Mouse (Mus musculus) embryo, embryonic 10 days (tissue): Measurements from ENCODE around the gene Rpl35a.
"Not testable (repeated sequence)": the region's sequence is repeated elsewhere in the genome, so short reads cannot be mapped to it uniquely, and the experiment has no call there.

Experiments
- DNase-seq: peaks from one replicate; pipeline ENCODE4 v3.0.0-alpha.2; 2015; ENCODE audit warnings: low spot score

Rpl35a gene

DNA sequence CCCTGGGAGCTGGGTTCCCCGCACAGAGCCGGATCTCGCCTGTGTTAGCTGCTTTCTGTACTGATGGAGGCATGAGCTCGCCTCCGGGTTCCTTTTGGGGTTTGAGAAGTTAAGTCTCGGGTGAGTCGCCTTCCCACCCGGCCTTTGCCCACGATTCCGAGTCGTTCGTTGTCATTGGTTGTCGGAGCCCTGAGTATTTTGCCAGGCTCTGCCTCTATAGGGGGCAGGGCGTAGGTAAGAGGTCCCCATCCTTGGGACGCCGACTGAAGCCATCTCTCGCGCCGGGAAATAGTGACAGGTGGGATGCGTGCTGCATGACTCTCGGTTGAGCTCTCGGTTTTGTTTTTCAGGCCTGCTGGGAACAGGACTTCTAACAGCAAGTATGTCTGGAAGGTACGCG lies 533 bp downstream of the Rpl35a start:
- DNase-seq: peak; percentile 28

DNA sequence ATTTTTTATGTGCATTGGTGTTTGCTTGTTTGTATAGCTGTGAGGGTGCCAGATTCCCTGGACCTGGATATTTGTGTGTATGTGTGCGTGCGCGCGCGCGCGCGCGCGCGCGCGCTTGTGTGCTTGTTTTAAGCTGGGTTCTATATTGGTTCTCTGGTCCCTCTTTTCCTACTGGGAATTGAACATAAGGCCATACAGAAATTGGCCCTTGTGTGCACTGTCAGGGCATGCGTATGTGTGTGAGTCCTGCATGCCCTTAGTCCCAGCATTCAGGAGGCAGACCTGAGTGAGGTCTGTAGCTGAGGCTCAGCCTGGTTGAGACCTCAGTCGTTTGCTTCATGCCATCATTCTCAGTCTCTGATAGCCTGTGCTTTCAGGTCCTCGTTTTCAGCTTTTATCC lies 1.8 kb downstream of the Rpl35a start:
- no peak for DNase-seq

DNA sequence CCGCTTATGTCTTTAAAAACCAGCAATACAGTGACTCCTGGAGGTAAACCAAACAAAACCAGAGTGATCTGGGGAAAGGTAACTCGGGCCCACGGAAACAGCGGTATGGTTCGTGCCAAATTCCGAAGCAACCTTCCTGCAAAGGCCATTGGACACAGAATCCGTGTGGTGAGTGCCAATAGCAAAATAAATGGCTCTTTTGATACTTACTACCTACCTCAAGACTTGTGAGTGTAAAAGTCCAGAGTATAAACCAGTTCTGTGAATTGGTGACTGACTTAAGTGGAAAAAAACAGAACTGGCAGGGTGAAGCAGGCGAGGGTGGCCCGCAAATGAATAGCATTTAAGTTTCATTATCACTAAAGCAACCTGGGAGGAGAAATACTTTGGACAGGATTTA lies 2.4 kb downstream of the Rpl35a start:
- DNase-seq: not testable (repeated sequence)

DNA sequence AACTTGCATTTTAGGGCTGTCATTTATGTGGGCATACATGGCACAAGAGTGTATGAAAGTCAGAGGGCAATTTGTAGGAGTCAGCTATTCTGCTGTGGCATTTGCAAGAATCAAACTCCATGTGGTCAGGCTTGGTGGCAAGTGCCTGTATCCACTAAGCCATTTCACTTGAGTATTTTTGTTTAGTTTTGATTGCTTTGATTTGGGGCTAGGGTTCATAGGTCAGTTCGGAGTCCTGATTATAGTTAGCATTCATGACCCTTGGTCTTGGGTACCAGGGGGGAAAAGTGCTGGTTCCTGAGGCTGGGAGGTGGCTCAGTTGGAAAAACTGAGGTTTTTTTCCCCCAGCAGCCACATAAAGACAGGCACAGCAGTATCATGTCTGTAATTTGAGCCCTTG lies 3.2 kb downstream of the Rpl35a start:
- DNase-seq: no peak

DNA sequence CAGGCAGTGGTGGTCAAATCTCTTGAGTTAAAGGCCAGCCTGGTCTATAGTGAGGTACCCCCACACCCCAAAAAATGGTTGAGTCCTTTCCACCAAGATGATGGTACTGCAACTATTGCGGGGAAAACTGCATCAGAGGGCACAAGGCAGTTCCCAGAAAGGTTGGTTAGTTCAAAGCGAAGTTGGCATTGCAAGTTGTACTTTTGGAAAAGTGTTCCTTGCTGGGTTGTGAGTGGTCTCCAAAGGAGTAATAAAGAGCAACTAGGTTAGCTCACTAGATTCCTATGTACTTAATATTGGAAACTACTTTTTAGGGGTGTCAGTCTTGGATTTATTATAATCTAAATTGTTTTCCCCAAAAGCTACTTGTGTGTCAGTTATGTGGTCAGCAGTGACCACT lies 4.7 kb downstream of the Rpl35a start:
- DNase-seq: no peak

DNA sequence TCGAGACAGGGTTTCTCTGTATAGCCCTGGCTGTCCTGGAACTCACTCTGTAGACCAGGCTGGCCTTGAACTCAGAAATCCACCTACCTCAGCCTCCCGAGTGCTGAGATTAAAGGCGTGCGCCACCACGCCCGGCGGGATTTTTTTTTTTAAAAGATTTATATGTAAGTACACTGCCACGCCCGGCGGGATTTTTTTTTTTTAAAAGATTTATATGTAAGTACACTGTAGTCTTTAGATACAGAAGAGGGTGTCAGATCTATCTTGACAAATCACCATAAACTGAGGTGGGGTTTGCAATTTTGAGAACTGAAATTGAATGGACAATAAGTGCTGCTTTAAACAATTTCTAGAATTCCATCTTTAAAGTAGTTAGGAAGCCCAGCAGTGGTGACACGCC lies 5.1 kb downstream of the Rpl35a start:
- DNase-seq: no peak

DNA sequence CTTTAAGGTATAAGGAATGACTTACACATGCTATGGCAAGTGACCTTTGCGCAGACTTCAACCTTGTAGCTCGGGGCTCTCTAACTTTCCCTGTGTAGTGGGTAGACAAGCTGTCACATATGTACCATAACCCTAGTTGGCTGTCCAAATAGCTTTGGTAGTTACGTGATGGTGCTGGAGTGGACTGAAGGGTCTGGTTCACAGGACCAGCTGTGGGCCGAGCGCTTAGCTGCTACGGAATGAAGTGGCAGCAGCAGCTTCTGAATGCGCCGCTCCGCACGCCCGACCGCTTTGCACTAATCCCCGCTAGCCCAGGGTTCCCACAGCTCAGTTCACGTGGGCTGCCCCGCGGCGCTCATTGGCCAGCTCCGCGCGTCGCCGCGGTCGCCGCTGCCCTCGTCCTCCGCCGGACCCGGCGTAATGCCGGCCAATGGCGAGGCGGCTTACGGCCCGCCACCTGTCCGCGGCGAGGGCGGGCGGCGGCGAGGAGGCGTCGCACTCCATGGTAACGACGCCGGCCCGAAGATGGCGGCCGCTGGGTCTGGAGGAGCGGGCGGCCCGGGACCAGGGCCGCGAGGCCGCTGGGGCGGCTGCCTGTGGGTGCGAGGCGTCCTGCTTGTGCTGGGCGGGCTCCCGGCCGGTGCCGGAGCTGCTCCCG lies 5.9 kb downstream of the Rpl35a start, which contains the start of gene Lmln:
Lmln (plus strand) TSS at position 498 of the 658 bp plus-strand sequence.
- peak; percentile 97 for DNase-seq

DNA sequence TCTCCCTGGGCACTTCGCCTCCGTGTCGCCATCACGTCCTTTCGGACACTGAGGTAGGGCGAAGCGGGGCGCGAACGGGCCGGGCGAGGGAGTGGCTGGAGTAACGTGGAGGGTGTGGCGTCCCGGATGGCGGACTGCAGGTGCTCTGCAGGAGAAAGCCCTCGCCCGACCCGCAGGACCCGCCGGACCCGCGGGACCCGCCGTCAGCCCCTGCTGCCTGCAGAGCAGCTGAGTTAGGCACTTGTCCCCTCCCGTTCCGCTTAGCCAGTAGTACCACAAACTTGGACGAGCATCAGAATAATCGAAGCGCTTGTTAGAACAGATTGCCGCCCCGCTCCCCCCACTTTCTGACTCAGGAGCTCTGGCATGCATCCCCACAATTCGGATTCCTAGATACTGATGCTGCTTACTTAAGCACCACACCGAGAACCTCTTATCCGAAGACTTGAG lies 6.5 kb downstream of the Rpl35a start:
- DNase-seq: peak; percentile 67

DNA sequence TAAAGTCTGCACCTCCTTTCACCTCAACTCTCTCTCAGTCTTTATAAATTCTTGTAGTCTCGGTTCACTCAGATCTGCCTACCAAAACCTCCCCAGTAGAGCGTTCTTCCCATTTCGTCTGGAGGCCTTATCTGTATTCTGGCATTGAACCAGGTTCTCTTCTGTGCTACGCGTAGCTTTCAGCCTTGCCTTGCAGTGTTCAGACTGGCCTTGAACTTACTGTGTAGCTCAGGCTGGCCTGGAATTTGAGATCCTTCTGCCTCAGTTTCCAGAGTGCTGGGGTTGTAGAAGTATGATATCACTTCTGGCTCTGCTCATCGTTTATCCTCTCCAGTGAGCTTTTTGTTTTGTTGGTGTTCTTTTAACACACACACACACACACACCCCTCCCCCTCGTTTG lies 7.0 kb downstream of the Rpl35a start:
- no peak for DNase-seq

DNA sequence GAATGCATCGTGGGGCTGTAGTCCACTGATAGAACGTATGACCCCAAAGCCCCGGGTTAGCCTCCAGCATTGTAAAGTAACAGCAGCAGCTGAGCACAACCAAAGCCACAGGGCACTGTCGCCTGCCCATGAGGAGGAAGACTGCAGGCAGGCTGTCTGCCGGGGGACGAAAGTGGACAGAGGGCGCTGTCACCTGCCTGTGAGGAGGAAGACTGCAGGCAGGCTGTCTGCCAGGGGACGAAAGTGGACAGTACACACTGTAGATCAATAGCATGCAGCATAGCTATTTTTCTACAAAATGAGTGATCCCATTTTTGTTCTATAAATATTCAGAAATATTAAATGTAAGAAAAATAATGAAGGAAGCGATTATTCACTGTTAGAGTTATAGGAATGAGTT lies 8.4 kb downstream of the Rpl35a start:
- no peak for DNase-seq

DNA sequence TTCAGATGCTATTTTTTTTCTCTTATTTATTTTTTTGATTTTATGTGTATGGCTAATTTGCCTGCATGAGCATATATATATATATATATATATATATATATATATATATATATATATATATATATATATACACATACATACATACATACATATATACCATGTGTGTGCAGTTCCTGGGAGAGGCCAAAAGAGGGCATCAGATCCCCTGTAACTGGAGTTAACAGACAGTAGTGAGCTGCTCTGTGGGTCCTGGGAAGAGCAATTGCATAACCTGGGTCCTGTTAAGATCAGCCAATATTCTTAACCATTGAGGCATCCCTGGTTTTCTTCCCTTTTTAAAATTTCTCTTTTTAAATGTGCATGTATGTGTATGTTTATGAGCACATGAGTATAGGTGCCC lies 14.7 kb downstream of the Rpl35a start:
- no peak for DNase-seq

DNA sequence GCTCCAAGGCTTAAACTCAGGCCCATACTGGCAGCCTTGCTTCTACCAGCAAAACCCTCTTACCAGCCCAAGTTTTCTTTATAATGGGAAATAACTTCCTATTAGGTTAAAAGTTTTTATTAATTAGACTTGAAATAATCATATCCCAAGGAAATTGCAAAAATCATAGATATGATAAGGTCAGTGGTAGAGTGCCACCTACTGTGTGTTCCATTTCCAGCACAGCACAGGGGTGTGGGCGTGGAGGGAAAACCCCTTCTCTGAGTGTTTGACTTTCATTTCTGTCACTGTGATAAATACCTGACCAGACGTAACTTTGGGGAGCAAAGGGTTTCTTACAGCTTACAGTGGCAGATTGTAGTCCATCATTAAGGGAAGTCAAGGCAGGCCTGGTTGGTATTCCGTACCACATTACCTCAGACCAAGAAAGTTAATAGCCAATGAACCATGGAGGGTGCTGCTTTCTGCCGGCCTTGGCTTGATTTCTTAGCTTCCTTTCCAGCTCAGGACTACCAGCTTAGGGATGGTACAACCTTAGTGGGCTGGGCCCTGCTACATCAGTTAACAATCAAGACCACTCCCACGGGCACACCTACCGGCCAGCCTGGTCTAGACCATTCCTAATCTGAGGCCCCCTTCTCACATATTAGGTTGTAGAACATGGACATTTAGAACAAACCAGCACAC lies 16.8 kb downstream of the Rpl35a start:
- DNase-seq: no peak

DNA sequence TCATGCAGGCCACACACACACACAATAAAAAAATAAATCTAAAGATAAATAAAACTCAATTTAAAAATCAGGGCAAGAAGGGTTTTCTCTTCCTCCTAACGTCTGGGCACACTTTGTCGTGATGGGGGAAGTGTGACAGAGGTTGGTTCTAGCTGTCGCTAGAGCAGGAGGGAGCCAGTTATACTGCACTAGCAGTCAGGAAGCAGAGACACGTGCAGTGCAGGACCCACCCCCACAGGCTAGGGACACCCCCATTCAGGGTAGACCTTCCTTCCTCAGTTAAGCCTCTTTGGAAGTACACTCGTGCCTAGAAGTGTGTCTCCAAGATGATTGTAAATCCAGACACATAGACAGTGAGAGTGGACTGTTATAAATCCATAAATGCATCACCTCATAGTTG lies 18.7 kb downstream of the Rpl35a start:
- no peak for DNase-seq

DNA sequence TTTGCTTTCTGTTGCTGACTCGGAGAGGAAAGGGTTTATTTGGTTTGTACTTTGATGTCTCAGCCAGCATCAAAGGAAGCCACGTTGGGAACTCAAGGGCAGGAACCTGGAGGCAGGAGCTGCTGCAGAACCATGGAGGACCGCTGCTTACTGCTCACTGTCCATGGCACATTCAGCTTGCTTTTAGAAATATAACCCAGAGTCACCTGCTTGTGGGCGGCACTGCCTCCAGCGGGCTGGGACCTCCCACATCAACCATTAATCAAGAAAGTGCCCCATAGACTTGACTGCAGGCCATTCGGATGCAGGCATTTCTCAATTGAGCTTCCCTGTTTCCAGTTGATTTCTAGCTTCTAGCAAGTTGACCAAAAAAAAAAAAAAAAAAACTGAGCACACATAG lies 19.8 kb downstream of the Rpl35a start:
- no peak for DNase-seq

DNA sequence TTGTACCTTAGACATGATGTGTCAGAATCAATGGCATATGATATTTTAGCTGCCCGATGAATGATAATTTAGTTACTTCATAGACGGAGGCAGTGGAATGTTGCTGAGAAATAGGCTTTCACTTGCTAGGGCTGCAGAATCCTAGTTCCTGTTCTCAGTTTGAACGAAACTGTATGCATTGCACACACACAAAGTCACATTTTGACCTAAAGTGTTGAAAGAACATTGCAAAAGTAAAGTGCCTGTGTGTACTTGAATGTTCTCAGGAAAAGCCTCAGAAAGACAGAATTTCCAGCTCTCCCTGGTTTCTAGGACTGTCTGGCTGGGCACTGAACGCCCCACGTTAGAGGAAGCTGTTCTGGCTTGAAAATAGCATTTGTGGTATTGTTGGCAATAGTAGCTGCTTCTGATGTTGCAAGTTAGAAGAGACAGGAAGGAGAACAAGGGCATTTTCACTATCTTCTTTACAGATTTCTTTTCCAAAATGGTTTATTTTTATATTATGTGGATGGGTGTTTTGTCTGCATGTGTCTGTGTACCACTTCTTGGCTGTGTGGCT lies 20.9 kb downstream of the Rpl35a start:
- no peak for DNase-seq

DNA sequence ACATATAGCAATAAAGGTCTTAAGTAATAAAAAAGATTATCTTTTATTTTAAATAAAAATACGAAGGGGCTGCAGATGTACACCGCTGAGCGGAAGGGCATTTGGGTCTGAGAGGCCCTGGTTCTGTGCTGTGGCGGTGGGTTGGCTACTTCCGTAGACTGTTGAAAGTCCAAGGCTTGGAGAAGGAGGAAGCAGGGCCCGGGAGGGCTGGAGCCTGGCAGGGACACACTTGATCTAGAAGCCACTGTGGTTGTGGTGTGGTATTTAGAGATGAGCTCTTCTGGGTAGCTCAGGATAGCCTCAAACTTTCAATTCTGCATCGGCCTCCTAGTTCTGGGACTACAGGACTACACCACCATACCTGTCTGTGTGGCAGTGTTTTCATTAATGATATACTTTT lies 23.8 kb downstream of the Rpl35a start:
- no peak for DNase-seq

DNA sequence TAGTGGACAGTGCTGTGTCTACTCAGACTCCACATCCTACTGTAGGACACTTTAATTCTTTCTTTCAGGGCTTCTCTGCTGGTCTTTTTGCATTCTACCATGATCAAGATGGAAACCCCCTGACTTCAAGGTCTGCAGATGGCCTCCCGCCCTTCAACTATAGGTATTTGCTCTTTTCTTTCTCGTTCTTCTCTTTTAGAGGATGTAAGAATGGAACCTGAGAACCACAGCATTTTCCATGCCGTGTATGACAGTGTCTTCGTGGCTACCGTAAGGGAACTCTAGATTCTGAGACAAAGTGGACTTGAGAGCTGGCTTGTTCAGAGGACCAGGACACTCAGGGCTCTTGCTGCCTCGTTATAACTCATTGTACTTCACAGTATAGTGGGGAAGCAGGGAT lies 26.7 kb downstream of the Rpl35a start:
- DNase-seq: no peak

DNA sequence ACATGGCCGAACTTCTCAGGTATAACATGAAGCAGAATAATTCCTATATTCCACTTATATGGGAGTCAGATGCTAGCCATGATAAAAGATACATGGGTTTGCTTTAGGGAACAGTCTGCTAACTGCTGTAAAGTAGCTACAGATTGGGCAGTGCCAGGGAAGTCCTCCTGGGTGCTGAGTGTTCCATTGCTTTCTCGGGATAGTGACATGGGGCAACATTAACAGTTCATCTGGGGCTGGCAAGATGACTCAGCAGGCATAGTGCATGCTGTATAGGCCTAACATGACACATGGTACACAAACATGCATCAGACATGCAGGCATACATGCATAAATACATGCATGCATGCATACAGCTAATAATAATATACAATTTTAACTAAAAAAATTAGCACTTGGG lies 27.7 kb downstream of the Rpl35a start:
- DNase-seq: no peak

DNA sequence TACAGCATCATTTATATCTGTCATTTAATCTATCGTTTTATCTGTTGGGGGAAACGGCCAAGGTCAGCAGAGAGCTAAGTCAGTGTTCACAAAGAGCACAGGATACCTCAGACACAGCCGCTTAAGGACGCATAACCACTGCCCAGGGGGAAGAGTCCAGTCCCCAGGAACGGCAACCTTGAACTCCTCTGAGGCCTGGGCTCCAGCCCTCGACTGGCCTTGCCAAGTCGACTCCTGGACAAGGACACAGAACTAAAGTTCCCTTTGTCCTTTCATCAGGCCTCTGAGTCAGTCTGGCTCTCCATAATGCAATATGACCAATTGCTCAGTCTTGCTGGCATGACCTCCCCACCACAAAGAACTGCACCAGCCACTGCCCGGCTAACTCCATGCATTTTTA lies 29.4 kb downstream of the Rpl35a start:
- no peak for DNase-seq
